Mouse (Mus musculus): Measurements from ENCODE around the gene Rin2. TPM values are rescaled to one million over a fixed set of nuclear protein-coding genes. Genes with fewer than 3 reads are reported as not detected.

Rin2 gene
- polyA plus RNA-seq, 1 experiment from 2014 or later = 11.9 TPM

DNA sequence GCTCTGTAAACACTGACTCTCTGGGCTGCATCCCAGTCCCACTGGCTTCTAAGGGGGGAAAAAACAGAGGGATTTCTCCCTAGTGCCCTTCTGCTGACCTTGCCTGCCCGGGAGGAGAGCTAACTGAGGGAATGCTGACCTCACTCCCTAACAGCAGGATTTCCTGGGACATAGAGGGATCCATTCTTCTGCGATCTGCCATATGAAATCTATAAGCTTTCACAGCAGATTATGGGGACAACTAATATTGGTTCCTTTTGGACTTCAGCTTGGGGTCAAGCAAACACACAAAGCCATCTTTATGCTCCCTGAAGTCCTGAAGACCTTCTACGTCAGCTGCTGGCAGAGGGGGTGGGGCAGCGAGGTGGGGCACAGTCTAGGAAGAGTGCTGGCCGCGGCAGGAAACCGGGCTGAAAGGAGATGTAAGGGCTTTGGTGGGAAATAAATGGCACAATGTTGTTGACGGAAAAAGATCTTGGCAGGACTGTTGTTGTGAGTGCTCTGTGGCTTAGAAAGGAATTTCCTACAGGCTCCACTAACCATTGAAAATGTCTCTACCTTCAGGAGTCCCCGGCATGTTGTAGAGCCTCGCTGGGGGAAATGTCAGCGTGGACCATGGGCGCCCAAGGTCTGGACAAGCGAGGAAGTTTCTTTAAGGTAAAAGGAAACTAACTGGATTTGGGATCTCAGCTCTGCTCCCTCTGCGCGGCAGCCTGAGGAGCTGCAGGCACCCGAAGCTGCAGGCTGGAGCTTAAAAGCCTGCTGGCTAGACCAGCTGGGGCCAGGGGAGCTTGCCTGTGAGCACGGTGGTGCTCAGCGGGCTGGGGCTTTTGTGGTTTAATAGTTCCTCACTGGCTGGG lies 111.0 kb downstream of the Rin2 start:
- Histone ChIP-seq H3K4me2 (replicated peaks; ENCODE audit: low read depth) (peak overlapping the region; percentile 66), H3K4me1 (replicated peaks; ENCODE audit: control insufficient read depth, insufficient read depth, low read length) (peaks cover 4% of the 10 kb centered on the region; the same call in 1 of the 2 replicates), H3K9ac (ENCODE audit: low read depth, low read length) (peak overlapping the region; percentile 52), H3K4me3 (ENCODE audit: low read depth, low read length) (peak overlapping the region; percentile 35), H3K36me3 (ENCODE audit: control insufficient read depth, insufficient read depth) (no peaks in the 10 kb centered on the region), H3K27me3 (replicated peaks; ENCODE audit: control insufficient read depth, insufficient read depth, low read length) (no peaks in the 10 kb centered on the region), H3K27ac (ENCODE audit: low read depth, low read length) (peak overlapping the region; percentile 61), H3K9me3 (ENCODE audit: control insufficient read depth) (no peaks in the 10 kb centered on the region)
- ATAC-seq = peak; percentile 50
- WGBS = 1% methylated on average over 18 of the region's 18 CpGs
- peak; percentile 35 for TF ChIP-seq CTCF (IDR thresholded peaks at IDR 0.05; ENCODE audit: low read depth)

DNA sequence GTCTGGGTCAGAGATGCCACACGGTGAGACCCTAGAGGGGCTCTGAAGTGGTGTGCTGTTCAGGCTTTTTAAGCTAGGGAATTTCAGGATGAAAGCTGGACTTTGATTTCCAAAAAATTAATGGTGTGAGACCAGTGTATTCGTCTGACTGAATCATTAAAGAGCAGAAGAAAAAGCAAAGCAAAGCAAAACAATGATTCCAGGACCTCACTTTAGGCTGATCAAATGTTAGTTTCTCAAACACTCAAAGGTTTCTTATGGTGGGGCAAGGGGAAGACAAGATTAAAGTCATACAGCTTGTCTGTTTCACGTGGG lies 111.6 kb downstream of the Rin2 start:
- H3K9ac ChIP-seq (ENCODE audit: low read depth, low read length) = peak overlapping the region; percentile 52
- H3K4me2 ChIP-seq (replicated peaks; ENCODE audit: low read depth) = peak overlapping the region; percentile 66
- H3K27me3 ChIP-seq (replicated peaks; ENCODE audit: control insufficient read depth, insufficient read depth, low read length) = no peaks in the 10 kb centered on the region
- peak overlapping the region; percentile 35 for H3K4me3 ChIP-seq (ENCODE audit: low read depth, low read length)
- peak overlapping the region; percentile 61 for H3K27ac ChIP-seq (ENCODE audit: low read depth, low read length)
- no peak for TF ChIP-seq CTCF (IDR thresholded peaks at IDR 0.05; ENCODE audit: low read depth)
- WGBS = 4% methylated on average over 3 of the region's 3 CpGs
- peaks cover 4% of the 10 kb centered on the region; the same call in 1 of the 2 replicates for H3K4me1 ChIP-seq (replicated peaks; ENCODE audit: control insufficient read depth, insufficient read depth, low read length)
- H3K9me3 ChIP-seq (ENCODE audit: control insufficient read depth) = no peaks in the 10 kb centered on the region
- ATAC-seq = no peak
- no peaks in the 10 kb centered on the region for H3K36me3 ChIP-seq (ENCODE audit: control insufficient read depth, insufficient read depth)

GRCm38 (mm10) chr2:145787486-145787885 lies 112.5 kb downstream of the Rin2 start:
- ATAC-seq = peak; percentile 89
- Histone ChIP-seq H3K4me1 (replicated peaks; ENCODE audit: control insufficient read depth, insufficient read depth, low read length) (peaks cover 4% of the 10 kb centered on the region; the same call in 1 of the 2 replicates), H3K9ac (ENCODE audit: low read depth, low read length) (0 out of 2 replicates have a peak overlapping the region, but pooled peaks have one; percentile 3), H3K4me3 (ENCODE audit: low read depth, low read length) (peak overlapping the region; percentile 35), H3K9me3 (ENCODE audit: control insufficient read depth) (no peaks in the 10 kb centered on the region), H3K36me3 (ENCODE audit: control insufficient read depth, insufficient read depth) (no peaks in the 10 kb centered on the region), H3K27me3 (replicated peaks; ENCODE audit: control insufficient read depth, insufficient read depth, low read length) (no peaks in the 10 kb centered on the region), H3K27ac (ENCODE audit: low read depth, low read length) (peak overlapping the region; percentile 10; the same call in 1 of the 2 replicates), H3K4me2 (replicated peaks; ENCODE audit: low read depth) (peak overlapping the region; percentile 66)
- 27% methylated on average over 7 of the region's 7 CpGs for WGBS
- no peak for TF ChIP-seq CTCF (IDR thresholded peaks at IDR 0.05; ENCODE audit: low read depth)

DNA sequence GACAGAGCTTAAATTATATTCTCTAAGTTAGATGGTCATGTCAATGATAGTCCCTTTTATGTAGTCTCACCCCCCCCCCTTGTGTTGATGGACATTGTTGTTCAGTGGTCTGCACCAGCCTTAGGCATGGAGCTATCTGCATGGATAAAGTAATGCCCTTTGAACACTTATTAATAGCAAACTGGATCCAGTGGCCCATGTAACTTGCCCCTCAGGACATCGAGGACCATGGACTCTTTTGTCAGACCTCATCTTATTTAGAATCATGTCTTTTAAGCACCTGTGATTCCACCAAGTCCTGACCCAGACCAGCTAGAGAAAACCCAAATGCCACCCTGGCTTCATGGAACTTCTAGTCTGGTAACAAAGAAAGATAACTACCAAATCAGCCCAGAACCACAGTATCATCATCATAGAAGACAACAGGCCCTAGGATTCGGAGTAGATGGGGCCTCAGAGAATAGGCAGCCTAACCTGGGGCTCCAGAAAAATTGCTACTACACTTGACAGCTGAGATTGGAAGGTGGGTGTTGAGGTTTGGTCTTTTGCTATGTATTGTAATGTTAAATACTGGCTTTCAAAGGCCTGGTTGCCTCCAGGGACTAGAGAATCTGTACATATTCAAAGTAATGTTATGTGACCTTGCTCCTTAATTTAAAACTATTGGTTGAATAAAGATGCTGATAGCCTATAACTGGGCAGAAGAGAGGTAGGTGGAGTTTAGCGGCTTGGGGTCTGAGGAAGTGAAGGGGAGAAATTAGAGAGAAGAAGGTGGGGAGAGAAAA lies 113.7 kb downstream of the Rin2 start:
- 92% methylated on average over 3 of the region's 3 CpGs for WGBS
- H3K27ac ChIP-seq (ENCODE audit: low read depth, low read length) = no peak overlapping the region
- no peak for TF ChIP-seq CTCF (IDR thresholded peaks at IDR 0.05; ENCODE audit: low read depth)
- H3K4me3 ChIP-seq (ENCODE audit: low read depth, low read length) = no peak overlapping the region
- no peak for ATAC-seq
- no peak overlapping the region for H3K4me2 ChIP-seq (replicated peaks; ENCODE audit: low read depth)
- no peak overlapping the region for H3K9ac ChIP-seq (ENCODE audit: low read depth, low read length)
- H3K27me3 ChIP-seq (replicated peaks; ENCODE audit: control insufficient read depth, insufficient read depth, low read length) = no peaks in the 10 kb centered on the region
- no peaks in the 10 kb centered on the region for H3K9me3 ChIP-seq (ENCODE audit: control insufficient read depth)
- peaks cover 4% of the 10 kb centered on the region; the same call in 1 of the 2 replicates for H3K4me1 ChIP-seq (replicated peaks; ENCODE audit: control insufficient read depth, insufficient read depth, low read length)
- H3K36me3 ChIP-seq (ENCODE audit: control insufficient read depth, insufficient read depth) = no peaks in the 10 kb centered on the region

- Histone ChIP-seq H3K36me3 (ENCODE audit: control insufficient read depth, insufficient read depth) (peaks cover 13% of the 10 kb centered on the region; the same call in 1 of the 2 replicates), H3K9me3 (ENCODE audit: control insufficient read depth) (no peaks in the 10 kb centered on the region), H3K4me2 (replicated peaks; ENCODE audit: low read depth) (no peak overlapping the region), H3K4me1 (replicated peaks; ENCODE audit: control insufficient read depth, insufficient read depth, low read length) (no peaks in the 10 kb centered on the region), H3K27me3 (replicated peaks; ENCODE audit: control insufficient read depth, insufficient read depth, low read length) (no peaks in the 10 kb centered on the region), H3K4me3 (ENCODE audit: low read depth, low read length) (no peak overlapping the region), H3K9ac (ENCODE audit: low read depth, low read length) (no peak overlapping the region), H3K27ac (ENCODE audit: low read depth, low read length) (no peak overlapping the region)
- 21% methylated on average over 1 of the region's 1 CpGs for WGBS
- ATAC-seq = no peak
- TF ChIP-seq CTCF (IDR thresholded peaks at IDR 0.05; ENCODE audit: low read depth) = no peak
Observed at GRCm38 (mm10) chr2:145793702-145794101, 118.7 kb downstream of the Rin2 start.

Data from intestine, postnatal 0 days (tissue).